In the genomic region with DNA sequence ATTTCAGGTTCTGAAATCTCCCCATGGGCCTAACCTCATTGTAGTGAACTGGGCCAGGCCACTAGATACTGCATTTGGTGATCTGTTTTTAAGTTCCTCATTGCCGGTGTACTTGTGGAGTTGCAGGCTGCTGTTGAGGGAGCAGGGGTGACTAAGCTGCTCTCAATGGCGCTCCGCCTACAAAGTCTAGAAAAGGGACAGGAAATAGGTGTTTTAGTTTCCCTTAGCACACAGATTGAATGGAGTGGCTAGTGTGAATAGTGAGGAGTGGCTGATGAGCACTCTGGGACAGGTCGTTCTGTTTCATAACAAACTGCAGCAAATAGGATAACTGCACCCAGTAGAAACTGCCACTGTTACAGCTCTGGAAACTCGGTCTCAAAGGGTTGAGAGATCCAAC, we compare ENCODE assay signal across 10 mouse cellular contexts. TPM values are rescaled to one million over a fixed set of nuclear protein-coding genes. Genes with fewer than 3 reads are reported as not detected.
A peak's percentile ranks its signal among the peaks of the same experiment; 100 is the strongest.
DNase-seq lines count a peak whose midpoint lies in the region; ATAC-seq and TF ChIP-seq lines count a peak whose summit lies in the region.
"Had no signal": no experiment of that assay in that cellular context is flagged by ENCODE, and none has a peak within 500 bp of the region (broad histone marks: within the 10 kb centered on the region; RNA-seq: fewer than 3 reads in every experiment).

No protein-coding gene starts in this region.

- no peak overlapping the region for H3K4me3 ChIP-seq in lung, adult 2 months (replicated peaks; ENCODE audit: extremely low read depth, low read depth, low read length)
- no peak overlapping the region for H3K4me3 ChIP-seq in lung, postnatal 0 days (ENCODE audit: low read depth, low read length)
- no peak overlapping the region for H3K4me3 ChIP-seq in stomach, postnatal 0 days (ENCODE audit: low read depth, low read length)
- no peak overlapping the region for H3K4me3 ChIP-seq in midbrain, embryonic 15.5 days
- H3K4me3 ChIP-seq: limb, embryonic 13.5 days had no signal

- peaks cover 20% of the 10 kb centered on the region for H3K4me1 ChIP-seq in lung, adult 2 months (ENCODE audit: control insufficient read depth, insufficient read depth, low read length)
- peaks cover 5% of the 10 kb centered on the region; the same call in 1 of the 2 replicates for H3K4me1 ChIP-seq in lung, postnatal 0 days (ENCODE audit: insufficient read depth, low read depth, low read length)
- H3K4me1 ChIP-seq in stomach, postnatal 0 days (replicated peaks; ENCODE audit: control insufficient read depth, insufficient read depth): no peaks in the 10 kb centered on the region
- peaks cover 11% of the 10 kb centered on the region; the same call in 1 of the 2 replicates for H3K4me1 ChIP-seq in midbrain, embryonic 15.5 days

- DNase-seq in lung, adult 18-20 months: peak; percentile 41 to 59
- DNase-seq in lung, adult 2 months: no peak
- DNase-seq in heart, adult 9 months (ENCODE audit: low spot score in 2 of 2): peak; percentile 58 to 65
- DNase-seq in lung, postnatal 0 days (ENCODE audit: low spot score): peak; percentile 84
- DNase-seq in stomach, postnatal 0 days (ENCODE audit: low spot score): peak; percentile 37
- no peak for DNase-seq in retina, embryonic 14.5 days (ENCODE audit: low spot score)
- no peak for DNase-seq in embryo, embryonic 9.5 days (ENCODE audit: extremely low spot score)
- DNase-seq: retina, postnatal 1 day had no signal

- H3K9ac ChIP-seq in lung, postnatal 0 days (replicated peaks; ENCODE audit: low read depth): no peak overlapping the region
- no peak overlapping the region for H3K9ac ChIP-seq in stomach, postnatal 0 days (ENCODE audit: low read length)
- H3K9ac ChIP-seq in midbrain, embryonic 15.5 days: no peak overlapping the region
- H3K9ac ChIP-seq: limb, embryonic 13.5 days had no signal

- H3K4me2 ChIP-seq in lung, postnatal 0 days (replicated peaks; ENCODE audit: low read depth, low read length): no peak overlapping the region
- no peak overlapping the region for H3K4me2 ChIP-seq in stomach, postnatal 0 days (replicated peaks; ENCODE audit: low read depth)
- H3K4me2 ChIP-seq in midbrain, embryonic 15.5 days: no peak overlapping the region
- H3K4me2 ChIP-seq: limb, embryonic 13.5 days had no signal

- H3K27ac ChIP-seq in lung, postnatal 0 days (ENCODE audit: low read length): peak overlapping the region; percentile 47; the same call in 1 of the 2 replicates
- peak overlapping the region; percentile 3; the same call in 1 of the 2 replicates for H3K27ac ChIP-seq in stomach, postnatal 0 days (replicated peaks)
- no peak overlapping the region for H3K27ac ChIP-seq in midbrain, embryonic 15.5 days
- H3K27ac ChIP-seq: limb, embryonic 13.5 days had no signal

- no peak for TF ChIP-seq POLR2A in lung, adult 2 months (IDR thresholded peaks at IDR 0.05; ENCODE audit: borderline replicate concordance, extremely low read depth, low read depth, low read length)

- 21% methylated on average over 5 of the region's 5 CpGs for WGBS in lung, adult 2 months
- WGBS in lung, postnatal 0 days: 19% methylated on average over 5 of the region's 5 CpGs
- 56% methylated on average over 5 of the region's 5 CpGs for WGBS in stomach, postnatal 0 days
- 88% methylated on average over 5 of the region's 5 CpGs for WGBS in midbrain, embryonic 15.5 days

- H3K9me3 ChIP-seq in lung, postnatal 0 days (ENCODE audit: low read length): no peaks in the 10 kb centered on the region
- H3K9me3 ChIP-seq in stomach, postnatal 0 days (ENCODE audit: control insufficient read depth, low read length): no peaks in the 10 kb centered on the region
- H3K9me3 ChIP-seq in midbrain, embryonic 15.5 days: no peaks in the 10 kb centered on the region
- H3K9me3 ChIP-seq: limb, embryonic 13.5 days had no signal

- TF ChIP-seq EP300 in lung, postnatal 0 days (IDR thresholded peaks at IDR 0.05): peak; percentile 70
- TF ChIP-seq EP300 in stomach, postnatal 0 days (optimal IDR thresholded peaks at IDR 0.05): no peak

- peak; percentile 67 for ATAC-seq in lung, postnatal 0 days
- ATAC-seq in stomach, postnatal 0 days (ENCODE audit: low FRiP score, low TSS enrichment): peak; percentile 81
- no peak for ATAC-seq in midbrain, embryonic 15.5 days (replicated peaks)

- H3K27me3 ChIP-seq in lung, postnatal 0 days (replicated peaks; ENCODE audit: insufficient read depth, low read length): no peaks in the 10 kb centered on the region
- no peaks in the 10 kb centered on the region for H3K27me3 ChIP-seq in stomach, postnatal 0 days (ENCODE audit: control insufficient read depth, insufficient read depth, low read length)
- no peaks in the 10 kb centered on the region for H3K27me3 ChIP-seq in midbrain, embryonic 15.5 days (replicated peaks)
- H3K27me3 ChIP-seq: limb, embryonic 13.5 days had no signal

- TF ChIP-seq CTCF in lung, adult 2 months (IDR thresholded peaks at IDR 0.05; ENCODE audit: insufficient read depth, low read length): no peak
- no peak for TF ChIP-seq CTCF in lung, postnatal 0 days (IDR thresholded peaks at IDR 0.05)
- no peak for TF ChIP-seq CTCF in stomach, postnatal 0 days (IDR thresholded peaks at IDR 0.05; ENCODE audit: low read depth)

- no peaks in the 10 kb centered on the region for H3K36me3 ChIP-seq in lung, postnatal 0 days (ENCODE audit: insufficient read depth, low read length)
- no peaks in the 10 kb centered on the region for H3K36me3 ChIP-seq in stomach, postnatal 0 days (ENCODE audit: control insufficient read depth, insufficient read depth, low read length)
- no peaks in the 10 kb centered on the region for H3K36me3 ChIP-seq in midbrain, embryonic 15.5 days (replicated peaks)
- H3K36me3 ChIP-seq: limb, embryonic 13.5 days had no signal

RNA-seq across cellular contexts. Expression of a gene that starts 30.3 kb away (rescaled TPM):
- polyA plus RNA-seq in lung, adult 2 months (2012; rRNA removed): 24.2 and 28.3 TPM in 2 replicates
- 20.8 and 21.9 TPM in 2 replicates for polyA plus RNA-seq in lung, postnatal 0 days (2015; fragmentation: Nextera tagmentation; extraction: Ambion mirVana)
- polyA plus RNA-seq in stomach, postnatal 0 days (2015; fragmentation: Nextera tagmentation; extraction: Ambion mirVana): 4.9 and 5.0 TPM in 2 replicates
- polyA plus RNA-seq in midbrain, embryonic 15.5 days (2015; fragmentation: Nextera tagmentation; extraction: Ambion mirVana): 37.3 and 38.3 TPM in 2 replicates

Comparison
In these comparisons a context has a peak if more than half of its experiments do, and no peak if none do; other contexts are left out.
1. DNase-seq: peak in lung, adult 18-20 months (2 of 2), heart, adult 9 months (2 of 2), lung, postnatal 0 days (single experiment) and stomach, postnatal 0 days (single experiment); none in lung, adult 2 months (single experiment), retina, embryonic 14.5 days (single experiment) and embryo, embryonic 9.5 days (single experiment).